Mouse (Mus musculus) midbrain, embryonic 12.5 days (tissue): ENCODE measurements around the gene Slc6a5. TPM values are rescaled to one million over a fixed set of nuclear protein-coding genes. Genes with fewer than 3 reads are reported as not detected.
A peak's percentile ranks its signal among the peaks of the same experiment; 100 is the strongest.

ENCODE experiments used
- ATAC-seq: fragments of 200-750 bp; cut with Nextera tagmentation; 2 replicates; pipeline ENCODE4 v1.8.0; 2017; ENCODE audit warnings: low read depth, moderate TSS enrichment, moderate library complexity; ENCODE audit not compliant: low FRiP score
- H3K27ac ChIP-seq: fragments of 300-500 bp; sonication (generic); replicated peaks from 2 replicates; pipeline ENCODE4 v1.5.1; 2016; ENCODE audit warnings: mild to moderate bottlenecking
- H3K27me3 ChIP-seq: fragments of 300-500 bp; sonication (generic); 2 replicates; pipeline ENCODE4 v1.6.1; 2016; ENCODE audit warnings: mild to moderate bottlenecking
- H3K36me3 ChIP-seq: fragments of 300-500 bp; sonication (generic); 2 replicates; pipeline ENCODE4 v1.6.1; 2016
- H3K4me1 ChIP-seq: fragments of 300-500 bp; sonication (generic); 2 replicates; pipeline ENCODE4 v1.6.1; 2016
- H3K4me2 ChIP-seq: fragments of 300-500 bp; sonication (generic); replicated peaks from 2 replicates; pipeline ENCODE4 v1.6.1; 2016; ENCODE audit warnings: mild to moderate bottlenecking, moderate library complexity
- H3K4me3 ChIP-seq: fragments of 300-500 bp; sonication (generic); 2 replicates; pipeline ENCODE4 v1.5.1; 2016; ENCODE audit warnings: mild to moderate bottlenecking
- H3K9ac ChIP-seq: fragments of 300-500 bp; sonication (generic); replicated peaks from 2 replicates; pipeline ENCODE4 v1.6.1; 2016; ENCODE audit warnings: mild to moderate bottlenecking, moderate library complexity
- H3K9me3 ChIP-seq: fragments of 300-500 bp; sonication (generic); 2 replicates; pipeline ENCODE4 v1.6.1; 2016; ENCODE audit warnings: mild to moderate bottlenecking
- WGBS: fragments of 180-500 bp; shearing (Covaris S2); methylation state at CpG from one replicate; pipeline ENCODE4 v1.1.7; 2016; 5-methylcytosine and 5-hydroxymethylcytosine counted together
- polyA plus RNA-seq: library from polyadenylated mRNA; unstranded; fragments of >200 nt; fragmentation: Nextera tagmentation; extraction: Ambion mirVana; gene quantifications from 2 replicates; pipeline ENCODE4 v1.2.1, GENCODE M21; 2016

Gene Slc6a5
- 0.08 TPM in 2 replicates for polyA plus RNA-seq

- 2% methylated on average over 15 of the region's 15 CpGs for WGBS
- Histone ChIP-seq H3K27me3 (peaks cover 99% of the 10 kb centered on the region), H3K36me3 (no peaks in the 10 kb centered on the region), H3K4me1 (peaks cover 25% of the 10 kb centered on the region), H3K27ac (no peak within 1 kb of the TSS), H3K4me2 (peak within 1 kb of the TSS; percentile 40), H3K4me3 (peak within 1 kb of the TSS; percentile 18; the same call in 1 of the 2 replicates), H3K9ac (no peak within 1 kb of the TSS), H3K9me3 (no peaks in the 10 kb centered on the region)
- ATAC-seq = no peak
Measured at GRCm38 (mm10) chr7:49909850-49910249, at the start of gene Slc6a5. TSS of gene Slc6a5 (plus strand) at chr7:49910146.

GRCm38 (mm10) chr7:49861196-49861595 lies 48.8 kb upstream of the Slc6a5 start:
- H3K9ac ChIP-seq = no peak overlapping the region
- ATAC-seq = no peak
- no peaks in the 10 kb centered on the region for H3K27me3 ChIP-seq
- H3K36me3 ChIP-seq = peaks cover 18% of the 10 kb centered on the region; the same call in 1 of the 2 replicates
- H3K4me1 ChIP-seq = peaks cover 4% of the 10 kb centered on the region
- 97% methylated on average over 2 of the region's 2 CpGs for WGBS
- H3K4me3 ChIP-seq = no peak overlapping the region
- H3K9me3 ChIP-seq = no peaks in the 10 kb centered on the region
- H3K27ac ChIP-seq = no peak overlapping the region
- H3K4me2 ChIP-seq = no peak overlapping the region

- 56% methylated on average over 3 of the region's 3 CpGs for WGBS
- H3K4me1 ChIP-seq = peaks cover 4% of the 10 kb centered on the region
- H3K27me3 ChIP-seq = no peaks in the 10 kb centered on the region
- H3K9ac ChIP-seq = no peak overlapping the region
- H3K4me3 ChIP-seq = no peak overlapping the region
- H3K27ac ChIP-seq = 0 out of 2 replicates have a peak overlapping the region, but pooled peaks have one; percentile 6
- no peak overlapping the region for H3K4me2 ChIP-seq
- 0 out of 2 replicates have a peak, but pooled peaks cover 5% of the 10 kb centered on the region for H3K36me3 ChIP-seq
- ATAC-seq = peak; percentile 56
- no peaks in the 10 kb centered on the region for H3K9me3 ChIP-seq
Measured at GRCm38 (mm10) chr7:49863753-49864152, 46.2 kb upstream of the Slc6a5 start.

DNA sequence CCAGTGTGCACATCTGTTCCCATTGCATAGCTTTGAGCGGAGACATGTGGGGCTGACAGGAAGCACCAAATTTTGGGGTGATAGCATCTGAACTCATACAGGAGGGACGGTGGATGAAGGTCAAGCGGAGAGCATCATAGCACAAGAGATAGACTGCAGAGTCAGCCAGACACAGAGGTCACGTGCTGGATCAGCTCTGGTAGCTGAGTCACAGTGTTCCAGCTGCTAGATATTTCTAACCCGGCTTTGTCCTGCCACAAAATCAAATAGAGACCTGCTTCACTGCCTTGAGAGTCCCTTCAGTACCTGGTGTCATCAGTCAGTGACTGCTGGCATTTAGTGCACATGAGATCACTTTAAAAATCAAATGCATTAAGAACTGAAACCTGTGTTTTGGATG lies 40.3 kb upstream of the Slc6a5 start:
- Histone ChIP-seq H3K4me1 (no peaks in the 10 kb centered on the region), H3K9me3 (no peaks in the 10 kb centered on the region), H3K36me3 (no peaks in the 10 kb centered on the region), H3K4me3 (no peak overlapping the region), H3K27me3 (0 out of 2 replicates have a peak, but pooled peaks cover 2% of the 10 kb centered on the region), H3K4me2 (no peak overlapping the region), H3K27ac (no peak overlapping the region), H3K9ac (no peak overlapping the region)
- 81% methylated on average over 5 of the region's 5 CpGs for WGBS
- no peak for ATAC-seq

GRCm38 (mm10) chr7:49870276-49870675 lies 39.7 kb upstream of the Slc6a5 start:
- Histone ChIP-seq H3K9me3 (no peaks in the 10 kb centered on the region), H3K27ac (no peak overlapping the region), H3K4me2 (no peak overlapping the region), H3K27me3 (0 out of 2 replicates have a peak, but pooled peaks cover 5% of the 10 kb centered on the region), H3K36me3 (no peaks in the 10 kb centered on the region), H3K4me1 (no peaks in the 10 kb centered on the region), H3K9ac (no peak overlapping the region), H3K4me3 (no peak overlapping the region)
- no peak for ATAC-seq
- 79% methylated on average over 3 of the region's 3 CpGs for WGBS

GRCm38 (mm10) chr7:49877307-49877706 lies 32.6 kb upstream of the Slc6a5 start:
- no peak overlapping the region for H3K9ac ChIP-seq
- H3K36me3 ChIP-seq = no peaks in the 10 kb centered on the region
- no peak overlapping the region for H3K4me3 ChIP-seq
- ATAC-seq = no peak
- H3K27me3 ChIP-seq = peaks cover 55% of the 10 kb centered on the region
- H3K4me1 ChIP-seq = peaks cover 9% of the 10 kb centered on the region
- H3K9me3 ChIP-seq = no peaks in the 10 kb centered on the region
- no peak overlapping the region for H3K4me2 ChIP-seq
- WGBS = 86% methylated on average over 5 of the region's 5 CpGs
- H3K27ac ChIP-seq = no peak overlapping the region

DNA sequence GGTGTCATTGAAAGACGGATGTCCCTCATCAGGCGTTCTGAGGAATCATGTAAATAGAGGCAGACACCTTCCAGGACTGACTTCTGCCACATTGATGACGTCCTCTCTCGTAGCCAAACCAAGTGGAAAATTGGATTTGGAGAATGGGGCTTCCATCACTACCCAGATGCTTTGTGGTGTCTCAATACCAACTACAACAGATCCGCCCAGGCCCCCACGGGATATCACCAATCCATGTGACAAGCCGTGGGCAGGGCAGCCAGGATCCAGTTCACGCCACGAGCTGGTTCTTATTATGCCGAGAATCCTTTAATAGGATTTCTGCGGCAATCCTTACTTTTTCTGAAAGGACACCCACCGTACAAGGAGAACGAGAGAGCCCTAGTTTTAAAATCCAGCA lies 30.9 kb upstream of the Slc6a5 start:
- peaks cover 60% of the 10 kb centered on the region for H3K27me3 ChIP-seq
- H3K27ac ChIP-seq = no peak overlapping the region
- no peak overlapping the region for H3K4me3 ChIP-seq
- H3K4me2 ChIP-seq = peak overlapping the region; percentile 37
- H3K36me3 ChIP-seq = no peaks in the 10 kb centered on the region
- no peaks in the 10 kb centered on the region for H3K9me3 ChIP-seq
- ATAC-seq = peak; percentile 32; the same call in 1 of the 2 replicates
- H3K9ac ChIP-seq = no peak overlapping the region
- WGBS = 24% methylated on average over 13 of the region's 13 CpGs
- H3K4me1 ChIP-seq = peaks cover 17% of the 10 kb centered on the region

DNA sequence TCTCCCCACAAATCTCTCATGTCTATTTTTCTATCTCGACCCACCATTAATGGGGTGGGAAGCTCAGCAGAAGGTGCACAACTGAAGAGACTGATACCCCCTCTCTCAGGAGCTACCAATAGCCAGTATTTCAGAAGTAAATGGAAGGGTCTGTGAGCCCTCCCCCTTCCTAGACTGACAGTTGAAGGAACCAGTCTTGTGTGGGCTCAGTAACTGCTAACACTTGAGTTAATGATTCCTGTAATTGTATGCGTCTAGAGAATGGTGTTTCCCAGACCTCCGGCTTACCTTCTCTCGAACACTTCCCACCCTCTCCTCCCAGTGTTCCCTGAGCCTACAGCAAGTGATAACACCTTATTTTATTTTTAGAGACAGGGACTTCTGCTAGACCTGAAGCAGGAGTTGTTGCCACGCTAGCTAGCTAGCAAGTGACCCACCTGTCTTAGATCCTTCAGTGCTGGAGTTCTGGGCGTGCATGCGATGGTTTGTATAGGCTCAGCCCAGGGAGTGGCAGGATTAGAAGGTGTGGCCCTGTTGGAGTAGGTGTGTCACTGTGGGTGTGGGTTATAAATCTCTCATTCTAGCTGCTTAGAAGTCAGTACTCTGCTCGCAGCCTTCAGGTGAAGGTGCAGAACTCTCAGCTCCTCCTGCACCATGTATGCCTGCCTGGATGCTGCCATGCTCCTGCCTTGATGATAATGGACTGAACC lies 29.8 kb upstream of the Slc6a5 start:
- Histone ChIP-seq H3K27ac (no peak overlapping the region), H3K4me1 (peaks cover 17% of the 10 kb centered on the region), H3K9ac (no peak overlapping the region), H3K27me3 (peaks cover 55% of the 10 kb centered on the region), H3K36me3 (no peaks in the 10 kb centered on the region), H3K4me3 (no peak overlapping the region), H3K9me3 (no peaks in the 10 kb centered on the region), H3K4me2 (no peak overlapping the region)
- ATAC-seq = no peak
- WGBS = 90% methylated on average over 8 of the region's 8 CpGs

DNA sequence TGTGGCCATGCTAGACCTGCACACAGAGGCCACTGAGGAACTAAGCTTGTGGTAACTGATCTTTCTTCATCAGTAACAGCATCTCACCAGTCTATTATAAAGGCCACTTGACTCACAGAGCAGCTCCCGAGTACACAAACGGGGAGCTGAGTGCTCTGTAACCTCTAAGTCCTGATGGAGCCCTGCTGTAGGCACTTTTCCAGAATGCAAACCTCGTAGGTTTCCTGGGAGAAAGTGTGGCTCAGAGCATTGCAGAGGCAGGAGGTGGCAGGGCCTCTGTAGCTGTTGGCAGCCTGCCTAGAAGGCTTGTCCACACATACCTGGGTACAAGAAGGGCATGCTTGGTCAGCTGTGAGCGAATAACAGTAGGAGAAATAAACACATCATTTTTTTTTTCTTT lies 27.7 kb upstream of the Slc6a5 start:
- 47% methylated on average over 4 of the region's 4 CpGs for WGBS
- Histone ChIP-seq H3K27ac (peak overlapping the region; percentile 11; the same call in 1 of the 2 replicates), H3K36me3 (no peaks in the 10 kb centered on the region), H3K4me1 (peaks cover 17% of the 10 kb centered on the region), H3K9me3 (no peaks in the 10 kb centered on the region), H3K4me2 (no peak overlapping the region), H3K27me3 (peaks cover 44% of the 10 kb centered on the region), H3K9ac (no peak overlapping the region), H3K4me3 (no peak overlapping the region)
- no peak for ATAC-seq

- 0 out of 2 replicates have a peak overlapping the region, but pooled peaks have one; percentile 35 for H3K27ac ChIP-seq
- H3K9ac ChIP-seq = 0 out of 2 replicates have a peak overlapping the region, but pooled peaks have one; percentile 24
- H3K4me1 ChIP-seq = peaks cover 17% of the 10 kb centered on the region
- H3K36me3 ChIP-seq = no peaks in the 10 kb centered on the region
- peaks cover 39% of the 10 kb centered on the region for H3K27me3 ChIP-seq
- H3K4me3 ChIP-seq = no peak overlapping the region
- H3K9me3 ChIP-seq = no peaks in the 10 kb centered on the region
- 29% methylated on average over 16 of the region's 16 CpGs for WGBS
- H3K4me2 ChIP-seq = no peak overlapping the region
- ATAC-seq = no peak; the same call in 1 of the 2 replicates
Measured at GRCm38 (mm10) chr7:49882694-49883389, 27.1 kb upstream of the Slc6a5 start.

GRCm38 (mm10) chr7:49887776-49888390 lies 22.1 kb upstream of the Slc6a5 start:
- no peak for ATAC-seq
- H3K4me3 ChIP-seq = no peak overlapping the region
- H3K36me3 ChIP-seq = no peaks in the 10 kb centered on the region
- no peak overlapping the region for H3K9ac ChIP-seq
- no peak overlapping the region for H3K27ac ChIP-seq
- peaks cover 9% of the 10 kb centered on the region for H3K27me3 ChIP-seq
- 83% methylated on average over 2 of the region's 2 CpGs for WGBS
- no peak overlapping the region for H3K4me2 ChIP-seq
- no peaks in the 10 kb centered on the region for H3K9me3 ChIP-seq
- peaks cover 2% of the 10 kb centered on the region for H3K4me1 ChIP-seq

DNA sequence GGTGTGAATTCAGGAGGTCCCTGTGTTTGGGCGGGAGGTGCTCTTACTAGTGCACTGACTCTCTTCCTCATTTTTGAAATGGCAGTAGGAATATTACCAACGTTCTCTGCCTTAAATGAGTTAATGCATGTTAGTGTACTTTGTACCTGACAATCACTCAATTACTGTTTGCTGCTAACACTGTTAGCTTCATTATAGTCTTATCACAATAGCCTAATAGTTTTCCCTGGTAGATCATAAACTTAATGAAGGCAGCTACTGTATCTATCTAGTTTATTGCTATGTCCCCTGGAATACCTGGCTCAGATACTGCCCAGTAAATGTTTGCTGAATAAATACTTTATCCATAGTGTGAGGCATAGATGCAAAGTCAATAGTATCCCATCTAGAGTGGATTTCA lies 15.2 kb upstream of the Slc6a5 start:
- H3K4me1 ChIP-seq = no peaks in the 10 kb centered on the region
- H3K27ac ChIP-seq = no peak overlapping the region
- H3K36me3 ChIP-seq = no peaks in the 10 kb centered on the region
- ATAC-seq = no peak
- H3K4me3 ChIP-seq = no peak overlapping the region
- WGBS = 93% methylated on average over 2 of the region's 2 CpGs
- no peak overlapping the region for H3K4me2 ChIP-seq
- H3K27me3 ChIP-seq = no peaks in the 10 kb centered on the region; the same call in 1 of the 2 replicates
- H3K9ac ChIP-seq = no peak overlapping the region
- H3K9me3 ChIP-seq = no peaks in the 10 kb centered on the region
